Mouse (Mus musculus): Measurements from ENCODE around the gene H2-T24. TPM values are rescaled to one million over a fixed set of nuclear protein-coding genes. Genes with fewer than 3 reads are reported as not detected.
A peak's percentile ranks its signal among the peaks of the same experiment; 100 is the strongest.

H2-T24 gene
- polyA plus RNA-seq, 1 experiment from 2014 or later: 11.7 TPM

- Histone ChIP-seq H3K4me1 (replicated peaks; ENCODE audit: control insufficient read depth, insufficient read depth, low read length) (peaks cover 14% of the 10 kb centered on the region), H3K9me3 (ENCODE audit: control insufficient read depth, low read length) (no peaks in the 10 kb centered on the region), H3K27ac (peak overlapping the region; percentile 95), H3K4me3 (replicated peaks; ENCODE audit: low read length) (peak overlapping the region; percentile 57), H3K36me3 (replicated peaks; ENCODE audit: control insufficient read depth, insufficient read depth) (peaks cover 51% of the 10 kb centered on the region), H3K4me2 (replicated peaks) (peak overlapping the region; percentile 91), H3K9ac (peak overlapping the region; percentile 76), H3K27me3 (ENCODE audit: control insufficient read depth, insufficient read depth, low read length) (no peaks in the 10 kb centered on the region)
- DNase-seq (ENCODE audit: low spot score): peak; percentile 83
- under 1% methylated on average over 41 of the region's 41 CpGs for WGBS
- peak; percentile 90 for ATAC-seq (ENCODE audit: low FRiP score)
These were observed 41.5 kb downstream of the H2-T24 start for GRCm38 (mm10) chr17:35978811-35979400.

GRCm38 (mm10) chr17:35972131-35972530 is 48.2 kb downstream of the H2-T24 start:
- Histone ChIP-seq H3K4me3 (replicated peaks; ENCODE audit: low read length) (no peak overlapping the region), H3K36me3 (replicated peaks; ENCODE audit: control insufficient read depth, insufficient read depth) (peaks cover 51% of the 10 kb centered on the region), H3K9ac (no peak overlapping the region), H3K4me2 (replicated peaks) (no peak overlapping the region), H3K27ac (no peak overlapping the region), H3K27me3 (ENCODE audit: control insufficient read depth, insufficient read depth, low read length) (no peaks in the 10 kb centered on the region), H3K4me1 (replicated peaks; ENCODE audit: control insufficient read depth, insufficient read depth, low read length) (peaks cover 8% of the 10 kb centered on the region; the same call in 1 of the 2 replicates), H3K9me3 (ENCODE audit: control insufficient read depth, low read length) (no peaks in the 10 kb centered on the region)
- WGBS: 88% methylated on average over 1 of the region's 1 CpGs
- ATAC-seq (ENCODE audit: low FRiP score) (no peak), DNase-seq (ENCODE audit: low spot score) (no peak)

- peak within 1 kb of the TSS; percentile 64 for H3K4me3 ChIP-seq (replicated peaks; ENCODE audit: low read length)
- H3K27ac ChIP-seq: peak within 1 kb of the TSS; percentile 69
- peak within 1 kb of the TSS; percentile 64 for H3K9ac ChIP-seq
- H3K4me2 ChIP-seq (replicated peaks): peak within 1 kb of the TSS; percentile 65
- ATAC-seq (ENCODE audit: low FRiP score) (peak; percentile 96), DNase-seq (ENCODE audit: low spot score) (peak; percentile 99)
- H3K9me3 ChIP-seq (ENCODE audit: control insufficient read depth, low read length): no peaks in the 10 kb centered on the region
- peaks cover 8% of the 10 kb centered on the region; the same call in 1 of the 2 replicates for H3K4me1 ChIP-seq (replicated peaks; ENCODE audit: control insufficient read depth, insufficient read depth, low read length)
- H3K27me3 ChIP-seq (ENCODE audit: control insufficient read depth, insufficient read depth, low read length): no peaks in the 10 kb centered on the region
- WGBS: under 1% methylated on average over 58 of the region's 68 CpGs
- H3K36me3 ChIP-seq (replicated peaks; ENCODE audit: control insufficient read depth, insufficient read depth): peaks cover 53% of the 10 kb centered on the region
These were observed 50.7 kb downstream of the H2-T24 start, which contains the start of gene Abcf1 for GRCm38 (mm10) chr17:35969418-35970389. Gene Abcf1 (minus strand): TSS chr17:35969761.

- ATAC-seq (ENCODE audit: low FRiP score) (no peak), DNase-seq (ENCODE audit: low spot score) (no peak)
- no peak overlapping the region for H3K9ac ChIP-seq
- H3K4me2 ChIP-seq (replicated peaks): no peak overlapping the region
- H3K4me3 ChIP-seq (replicated peaks; ENCODE audit: low read length): no peak overlapping the region
- H3K36me3 ChIP-seq (replicated peaks; ENCODE audit: control insufficient read depth, insufficient read depth): peaks cover 56% of the 10 kb centered on the region
- WGBS: 85% methylated on average over 2 of the region's 2 CpGs
- H3K27me3 ChIP-seq (ENCODE audit: control insufficient read depth, insufficient read depth, low read length): no peaks in the 10 kb centered on the region
- no peak overlapping the region for H3K27ac ChIP-seq
- no peaks in the 10 kb centered on the region for H3K9me3 ChIP-seq (ENCODE audit: control insufficient read depth, low read length)
- peaks cover 8% of the 10 kb centered on the region; the same call in 1 of the 2 replicates for H3K4me1 ChIP-seq (replicated peaks; ENCODE audit: control insufficient read depth, insufficient read depth, low read length)
These were observed 52.7 kb downstream of the H2-T24 start for GRCm38 (mm10) chr17:35967621-35968020.

GRCm38 (mm10) chr17:35963279-35963678 is 57.1 kb downstream of the H2-T24 start:
- Histone ChIP-seq H3K4me3 (replicated peaks; ENCODE audit: low read length) (no peak overlapping the region), H3K9ac (no peak overlapping the region), H3K36me3 (replicated peaks; ENCODE audit: control insufficient read depth, insufficient read depth) (peaks cover 88% of the 10 kb centered on the region), H3K27ac (no peak overlapping the region), H3K4me1 (replicated peaks; ENCODE audit: control insufficient read depth, insufficient read depth, low read length) (0 out of 2 replicates have a peak, but pooled peaks cover under 1% of the 10 kb centered on the region), H3K27me3 (ENCODE audit: control insufficient read depth, insufficient read depth, low read length) (no peaks in the 10 kb centered on the region), H3K4me2 (replicated peaks) (no peak overlapping the region), H3K9me3 (ENCODE audit: control insufficient read depth, low read length) (no peaks in the 10 kb centered on the region)
- WGBS: 91% methylated on average over 10 of the region's 10 CpGs
- ATAC-seq (ENCODE audit: low FRiP score): no peak
- no peak for DNase-seq (ENCODE audit: low spot score)

GRCm38 (mm10) chr17:35958533-35959223 is 61.7 kb downstream of the H2-T24 start:
- Histone ChIP-seq H3K9ac (no peak overlapping the region), H3K4me1 (replicated peaks; ENCODE audit: control insufficient read depth, insufficient read depth, low read length) (no peaks in the 10 kb centered on the region), H3K36me3 (replicated peaks; ENCODE audit: control insufficient read depth, insufficient read depth) (peaks cover 91% of the 10 kb centered on the region), H3K9me3 (ENCODE audit: control insufficient read depth, low read length) (no peaks in the 10 kb centered on the region), H3K27me3 (ENCODE audit: control insufficient read depth, insufficient read depth, low read length) (no peaks in the 10 kb centered on the region), H3K4me2 (replicated peaks) (no peak overlapping the region), H3K27ac (no peak overlapping the region), H3K4me3 (replicated peaks; ENCODE audit: low read length) (no peak overlapping the region)
- DNase-seq (ENCODE audit: low spot score): no peak
- 96% methylated on average over 15 of the region's 15 CpGs for WGBS
- ATAC-seq (ENCODE audit: low FRiP score): no peak

MicroRNAs within 50 kb of the gene (microRNA counts, 519-probe panel; counts per million panel counts)
- microRNA mmu-miR-877: not detected

Small RNAs within 50 kb of the gene (microRNA-seq; reads per million reads assigned to microRNA genes)
- gene Mir877: 76.5 reads per million, percentile 49 among the genes with 10 or more reads in this experiment

Other genes with a start within 250 kb of the H2-T24 start
- gene Ier3, start 198.9 kb downstream of the H2-T24 start, polyA plus RNA-seq (2014; fragmentation: Nextera tagmentation; extraction: Ambion mirVana): 6.6 and 7.5 TPM in 2 replicates
- gene Flot1, start 197.3 kb downstream of the H2-T24 start, polyA plus RNA-seq (2014; fragmentation: Nextera tagmentation; extraction: Ambion mirVana): 86.3 and 96.6 TPM in 2 replicates
- gene Tubb5, start 182.3 kb downstream of the H2-T24 start, polyA plus RNA-seq (2014; fragmentation: Nextera tagmentation; extraction: Ambion mirVana): 1,664 and 1,709 TPM in 2 replicates
- gene Mdc1, start 179.0 kb downstream of the H2-T24 start, polyA plus RNA-seq (2014; fragmentation: Nextera tagmentation; extraction: Ambion mirVana): 9.2 and 10.7 TPM in 2 replicates
- 18.2 and 20.3 TPM in 2 replicates for gene Nrm, start 159.2 kb downstream of the H2-T24 start, polyA plus RNA-seq (2014; fragmentation: Nextera tagmentation; extraction: Ambion mirVana)
- 18.8 and 20.7 TPM in 2 replicates for gene Ppp1r18, start 155.0 kb downstream of the H2-T24 start, polyA plus RNA-seq (2014; fragmentation: Nextera tagmentation; extraction: Ambion mirVana)
- gene Dhx16, start 140.7 kb downstream of the H2-T24 start, polyA plus RNA-seq (2014; fragmentation: Nextera tagmentation; extraction: Ambion mirVana): 25.8 and 29.0 TPM in 2 replicates
- gene 2310061I04Rik, start 123.1 kb downstream of the H2-T24 start, polyA plus RNA-seq (2014; fragmentation: Nextera tagmentation; extraction: Ambion mirVana): 55.3 and 57.5 TPM in 2 replicates
- gene Atat1, start 110.5 kb downstream of the H2-T24 start, polyA plus RNA-seq (2014; fragmentation: Nextera tagmentation; extraction: Ambion mirVana): 387 and 408 TPM in 2 replicates
- gene Mrps18b, start 104.2 kb downstream of the H2-T24 start, polyA plus RNA-seq (2014; fragmentation: Nextera tagmentation; extraction: Ambion mirVana): 61.4 and 63.6 TPM in 2 replicates
- 34.8 and 37.9 TPM in 2 replicates for gene Ppp1r10, start 104.1 kb downstream of the H2-T24 start, polyA plus RNA-seq (2014; fragmentation: Nextera tagmentation; extraction: Ambion mirVana)
- 65.5 and 74.9 TPM in 2 replicates for gene Abcf1, start 50.8 kb downstream of the H2-T24 start, polyA plus RNA-seq (2014; fragmentation: Nextera tagmentation; extraction: Ambion mirVana)
- gene Gnl1, start 40.7 kb downstream of the H2-T24 start, polyA plus RNA-seq (2014; fragmentation: Nextera tagmentation; extraction: Ambion mirVana): 46.8 and 52.2 TPM in 2 replicates
- 70.4 and 83.1 TPM in 2 replicates for gene Prr3, start 40.3 kb downstream of the H2-T24 start, polyA plus RNA-seq (2014; fragmentation: Nextera tagmentation; extraction: Ambion mirVana)
- 3.0 and 4.1 TPM in 2 replicates for gene H2-T23, start 12.3 kb upstream of the H2-T24 start, polyA plus RNA-seq (2014; fragmentation: Nextera tagmentation; extraction: Ambion mirVana)
- gene H2-T22, start 22.2 kb upstream of the H2-T24 start, polyA plus RNA-seq (2014; fragmentation: Nextera tagmentation; extraction: Ambion mirVana): 7.2 and 8.0 TPM in 2 replicates
- gene Gm6034, start 22.4 kb upstream of the H2-T24 start, polyA plus RNA-seq (2014; fragmentation: Nextera tagmentation; extraction: Ambion mirVana): not detected in 2 replicates
- gene Gm11127, start 37.8 kb upstream of the H2-T24 start, polyA plus RNA-seq (2014; fragmentation: Nextera tagmentation; extraction: Ambion mirVana): 0.25 TPM in 1 of 2 replicates, not detected in the other
- not detected in 2 replicates for gene Gm19684, start 101.1 kb upstream of the H2-T24 start, polyA plus RNA-seq (2014; fragmentation: Nextera tagmentation; extraction: Ambion mirVana)
- not detected in 2 replicates for gene Gm7030, start 108.9 kb upstream of the H2-T24 start, polyA plus RNA-seq (2014; fragmentation: Nextera tagmentation; extraction: Ambion mirVana)
- gene Gm8909, start 148.0 kb upstream of the H2-T24 start, polyA plus RNA-seq (2014; fragmentation: Nextera tagmentation; extraction: Ambion mirVana): not detected in 2 replicates
- not detected in 2 replicates for gene H2-T3, start 169.7 kb upstream of the H2-T24 start, polyA plus RNA-seq (2014; fragmentation: Nextera tagmentation; extraction: Ambion mirVana)
- gene Rpp21, start 237.5 kb upstream of the H2-T24 start, polyA plus RNA-seq (2014; fragmentation: Nextera tagmentation; extraction: Ambion mirVana): 132 and 151 TPM in 2 replicates